Mouse (Mus musculus): ENCODE measurements at regions not wholly inside any gene's neighbourhood (a gene's known extent, or its start where the extent isn't known, plus 50 kb on each side); places are given as distances from the start of the nearest gene placed in this dataset.

- TF ChIP-seq ZNF384 (IDR thresholded peaks at IDR 0.05; ENCODE audit: low read depth, low read length) (no peak), HCFC1 (IDR thresholded peaks at IDR 0.05; ENCODE audit: borderline replicate concordance, insufficient read depth, low read length) (no peak), MAFK (IDR thresholded peaks at IDR 0.05; ENCODE audit: insufficient read depth, low read depth, low read length) (no peak), CHD2 (IDR thresholded peaks at IDR 0.05; ENCODE audit: low read depth, low read length) (no peak)
Observed at GRCm38 (mm10) chr11:18528568-18528967, 490.2 kb downstream of the Meis1 start.

Measured in ES-E14 (cell line).